Mouse (Mus musculus): Measurements from ENCODE around the gene F11.

- TF ChIP-seq EP300 (IDR thresholded peaks at IDR 0.05), result no peak
- no peak for TF ChIP-seq CTCF (IDR thresholded peaks at IDR 0.05)
Measured at GRCm38 (mm10) chr8:45269056-45269455, 7.2 kb upstream of the F11 start.

All from lung, postnatal 0 days (tissue).